Mouse (Mus musculus) left cerebral cortex, adult 18-20 months (tissue): ENCODE measurements at regions not wholly inside any gene's neighbourhood (a gene's known extent, or its start where the extent isn't known, plus 50 kb on each side); places are given as distances from the start of the nearest gene placed in this dataset.

ENCODE experiments used
- DNase-seq, 2 experiments: peaks; one replicate each; pipeline ENCODE4 v3.0.0; 2021 to 2022; ENCODE audit warnings: low spot score in 2 of 2, mixed read lengths in 1 of 2

DNA sequence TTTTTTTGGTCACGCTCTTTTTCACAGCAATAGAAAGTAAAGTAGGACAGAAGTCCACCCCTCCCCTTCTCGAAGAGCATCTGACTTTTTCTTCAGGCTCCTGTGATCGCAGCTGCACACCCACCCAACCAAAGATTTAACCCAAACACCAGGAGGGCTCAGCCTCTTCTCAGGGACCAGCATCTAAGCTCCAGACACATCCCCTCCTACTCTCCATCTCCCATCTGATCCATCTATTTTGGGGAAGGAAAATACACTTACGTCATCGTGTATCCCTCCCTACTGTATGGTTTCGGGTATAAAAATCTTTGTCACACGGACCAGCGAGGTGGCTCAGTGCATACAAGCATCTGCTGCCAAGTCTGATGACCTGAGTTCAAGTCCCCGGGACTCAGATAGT, 284.3 kb downstream of the 3100002H09Rik start:
- DNase-seq: no peak

DNA sequence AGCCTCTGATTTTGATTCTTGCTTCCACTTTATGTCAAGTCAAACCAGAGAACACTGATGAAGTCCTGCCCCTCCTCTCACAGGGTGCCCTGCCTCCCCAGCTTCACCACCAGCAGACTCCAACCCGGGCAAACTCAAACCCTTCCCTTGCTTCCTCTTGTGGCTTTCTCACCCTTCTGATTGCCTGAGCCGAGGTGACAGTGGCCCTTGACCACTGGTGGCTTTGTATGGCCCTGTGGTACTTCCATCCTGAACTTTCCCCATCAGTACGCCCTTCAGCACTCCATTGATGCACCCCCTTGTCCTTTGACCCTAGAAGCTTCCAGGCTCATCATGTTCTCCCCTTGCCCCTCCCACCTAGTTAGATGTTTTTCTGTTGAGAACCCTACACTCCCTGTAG, 287.0 kb downstream of the 3100002H09Rik start:
- DNase-seq: no peak

DNA sequence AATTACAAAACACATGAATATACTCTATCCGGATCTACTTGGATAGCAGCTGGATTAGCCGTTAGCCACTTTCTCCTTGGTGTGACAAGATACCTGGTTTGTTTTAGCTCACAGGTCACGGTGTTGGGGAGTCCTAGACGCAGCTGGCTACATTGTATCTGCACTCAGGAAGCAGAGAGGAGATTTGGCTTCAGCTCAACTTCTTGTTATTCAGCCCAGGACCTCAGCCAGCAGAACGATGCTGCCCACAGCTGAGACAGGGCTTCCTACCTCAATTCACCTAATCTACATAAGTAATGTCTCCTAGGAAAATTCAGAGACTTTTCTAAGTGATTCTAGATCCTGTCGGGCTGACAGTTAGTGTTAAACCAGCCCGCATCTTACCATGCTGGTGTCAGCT, 289.4 kb downstream of the 3100002H09Rik start:
- DNase-seq: no peak

DNA sequence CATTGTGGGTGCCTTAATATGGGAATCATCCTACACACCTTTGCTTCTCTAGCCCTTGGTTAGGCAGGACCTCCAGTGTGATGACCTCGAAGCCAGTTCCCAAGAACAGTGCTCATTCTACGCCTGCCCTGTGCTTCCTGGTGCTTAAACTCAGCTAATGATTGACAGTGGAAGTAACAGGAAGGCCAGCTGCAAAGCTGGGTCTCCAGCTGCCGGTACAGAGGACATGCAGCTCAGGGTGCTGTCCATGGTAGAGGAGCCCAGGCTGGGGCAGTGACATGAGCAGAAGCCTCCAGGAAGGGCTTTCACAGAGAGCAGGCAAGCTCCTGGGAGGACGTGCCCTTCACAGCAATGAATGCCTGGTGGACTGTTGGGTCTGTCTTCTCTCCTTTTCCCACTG, 293.6 kb downstream of the 3100002H09Rik start:
- no peak for DNase-seq

DNA sequence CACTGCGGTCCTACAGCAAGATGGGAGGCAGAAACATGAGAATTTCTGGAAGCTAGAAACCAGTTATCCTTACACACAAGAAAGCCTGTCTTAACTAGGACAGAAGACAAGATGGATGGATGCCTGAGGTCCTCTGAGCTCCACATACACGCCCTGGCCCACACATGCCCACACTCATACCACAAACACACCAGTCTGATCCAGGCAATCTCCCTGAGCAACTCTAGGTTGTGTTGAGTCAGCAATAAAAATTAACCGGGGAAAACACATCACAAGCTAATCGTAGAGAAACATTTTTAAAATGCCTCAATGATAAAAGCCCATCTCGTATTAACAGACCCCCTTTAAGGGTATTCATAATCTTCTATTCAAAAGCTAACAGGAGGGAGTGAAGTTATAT, 298.9 kb downstream of the 3100002H09Rik start:
- DNase-seq: no peak

DNA sequence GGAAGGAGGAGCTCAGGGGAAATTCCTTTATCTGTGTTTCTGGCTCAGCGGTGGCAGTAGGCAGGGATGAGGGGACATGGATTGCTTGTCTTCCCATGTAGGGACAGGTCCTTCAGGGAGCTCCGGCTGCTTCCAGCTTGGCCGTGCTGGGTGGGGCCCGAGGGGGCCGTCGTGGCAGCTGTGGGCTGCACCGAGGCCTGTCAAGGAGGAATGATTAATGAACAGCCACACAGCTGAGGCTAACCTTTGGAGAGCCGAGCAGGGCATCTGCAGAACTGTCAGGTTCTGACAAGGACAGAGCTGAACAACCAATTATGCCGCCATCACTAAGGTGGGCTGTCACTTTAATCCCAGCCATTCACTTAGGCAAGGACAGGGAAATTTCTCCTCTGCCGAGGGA, 300.0 kb downstream of the 3100002H09Rik start:
- no peak for DNase-seq

DNA sequence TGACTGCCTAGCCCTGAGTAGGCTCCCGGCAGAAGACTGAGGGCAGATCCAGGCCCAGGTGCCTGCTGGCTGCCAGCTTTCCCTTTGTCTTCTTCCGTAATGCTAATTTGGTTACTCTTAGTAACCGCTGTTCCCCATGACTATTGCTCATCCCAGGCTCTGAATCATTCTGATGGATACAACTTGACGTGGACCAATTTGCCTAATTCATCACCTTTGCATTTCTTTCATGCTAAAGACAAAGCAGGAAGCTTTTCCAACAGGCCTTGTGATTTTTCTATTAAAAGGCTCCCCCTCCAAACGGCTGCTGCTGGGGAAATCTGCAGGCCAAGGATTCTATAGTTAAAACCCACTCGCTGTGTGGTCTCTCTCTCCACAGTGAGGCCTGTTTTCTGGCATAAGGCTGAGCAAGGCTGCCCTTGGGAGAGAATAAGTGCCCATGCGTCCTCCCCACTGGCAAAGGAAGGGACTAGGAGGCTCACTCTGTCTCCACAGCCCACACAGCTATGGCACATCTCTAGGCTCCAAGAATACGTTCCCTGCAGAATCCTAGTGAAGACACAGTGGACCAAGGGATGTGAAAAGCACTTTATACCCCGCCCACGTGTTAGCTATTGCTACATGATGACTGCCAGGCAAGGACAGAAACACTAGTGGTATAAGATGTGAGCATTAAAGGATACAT, 304.6 kb downstream of the 3100002H09Rik start:
- DNase-seq: peak in 1 of 2 experiments; percentile 35

DNA sequence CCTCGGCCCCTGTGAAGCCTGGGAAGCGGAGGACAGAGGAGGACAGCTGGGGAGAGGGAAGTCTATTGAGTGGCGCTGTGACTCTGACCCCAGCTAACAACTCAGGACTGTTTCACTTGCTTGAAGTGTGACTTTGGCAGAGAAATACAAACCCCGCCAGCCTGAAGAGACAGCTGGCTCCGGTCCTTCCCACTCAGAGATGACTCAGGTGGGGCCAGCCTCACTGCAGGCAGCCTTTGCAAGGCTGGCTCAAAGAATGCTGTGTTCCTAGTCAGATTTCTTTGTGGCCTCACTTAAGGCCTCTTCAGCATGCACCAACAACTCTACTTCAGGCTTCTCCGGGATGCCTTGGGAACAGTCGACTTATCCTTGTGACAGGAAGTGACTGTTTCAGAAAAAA, 307.7 kb downstream of the 3100002H09Rik start:
- peak; percentile 61 to 73 for DNase-seq

DNA sequence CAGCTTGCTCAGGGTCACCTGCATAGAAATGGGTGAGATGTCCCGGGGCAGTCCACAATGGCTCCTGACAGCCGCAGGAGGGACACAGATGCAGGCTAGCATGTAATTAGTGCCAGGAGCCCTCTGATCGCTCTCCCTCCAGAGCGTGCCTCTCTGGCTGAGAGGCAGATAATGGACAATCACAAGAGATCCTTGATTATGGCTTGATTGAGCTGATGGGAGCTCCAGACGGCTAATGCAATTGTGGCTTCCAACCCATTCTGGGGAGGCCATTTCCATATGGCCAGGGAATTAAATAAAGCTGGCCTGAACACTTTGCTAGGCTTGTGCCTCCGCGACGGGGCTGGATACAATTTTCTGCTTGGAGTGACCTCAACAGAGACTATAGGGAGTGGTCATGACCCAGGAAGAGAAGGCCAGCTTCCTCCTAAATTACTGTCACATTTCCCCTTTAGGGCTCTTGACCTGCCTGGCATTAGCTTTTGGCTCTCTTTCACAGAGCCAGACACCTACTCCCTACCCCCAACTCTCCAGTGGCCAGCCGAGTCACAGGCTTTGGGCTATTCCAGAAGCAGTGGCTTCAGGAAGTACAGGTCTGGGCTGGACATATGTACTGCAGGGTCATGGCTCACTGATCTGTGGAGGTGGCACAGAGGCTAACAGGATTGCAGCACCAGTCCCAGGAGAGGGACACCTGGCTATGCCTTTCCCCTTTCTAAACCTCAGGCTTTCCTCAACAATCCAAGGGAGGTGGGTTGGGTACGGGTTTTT, 311.8 kb downstream of the 3100002H09Rik start:
- no peak for DNase-seq

DNA sequence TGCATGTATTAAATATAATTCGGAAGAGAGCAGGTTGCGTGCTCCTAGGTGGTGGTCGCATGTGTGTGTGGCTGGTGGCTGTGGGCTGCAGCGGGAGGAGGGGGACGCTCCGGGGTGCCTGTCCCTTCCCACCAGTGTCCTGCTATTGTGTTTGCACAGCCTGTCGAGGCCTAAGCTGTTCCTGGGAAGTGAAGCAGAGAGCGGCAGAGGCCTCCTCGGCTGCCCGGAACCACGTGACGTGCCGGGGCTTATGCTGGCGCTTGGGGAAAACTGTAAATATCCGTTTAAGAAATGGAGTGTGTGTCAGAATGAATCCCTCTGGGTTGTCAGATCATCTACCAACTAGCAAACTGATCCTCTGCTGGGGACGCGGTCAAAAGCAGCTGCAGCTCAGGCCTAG, 318.3 kb downstream of the 3100002H09Rik start:
- no peak for DNase-seq

DNA sequence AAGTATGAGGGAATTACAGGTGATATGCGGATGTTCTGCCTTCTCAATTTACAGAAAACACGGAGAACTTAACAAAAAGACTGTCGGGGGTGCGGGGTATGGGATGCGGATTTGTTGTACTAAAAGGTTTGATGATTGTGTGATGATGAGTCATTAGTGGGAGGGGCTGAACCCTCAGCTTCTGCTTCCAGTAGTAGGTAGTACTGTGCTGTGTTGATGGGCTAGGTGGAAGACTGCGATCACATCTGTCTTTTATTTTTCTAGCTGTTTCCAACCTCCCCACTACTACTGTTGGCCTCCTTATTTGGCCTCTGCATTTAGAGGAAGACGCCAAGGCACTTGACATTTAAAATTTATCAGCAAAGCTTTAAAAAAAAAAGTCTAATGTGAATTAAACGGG, 318.8 kb downstream of the 3100002H09Rik start:
- no peak for DNase-seq

DNA sequence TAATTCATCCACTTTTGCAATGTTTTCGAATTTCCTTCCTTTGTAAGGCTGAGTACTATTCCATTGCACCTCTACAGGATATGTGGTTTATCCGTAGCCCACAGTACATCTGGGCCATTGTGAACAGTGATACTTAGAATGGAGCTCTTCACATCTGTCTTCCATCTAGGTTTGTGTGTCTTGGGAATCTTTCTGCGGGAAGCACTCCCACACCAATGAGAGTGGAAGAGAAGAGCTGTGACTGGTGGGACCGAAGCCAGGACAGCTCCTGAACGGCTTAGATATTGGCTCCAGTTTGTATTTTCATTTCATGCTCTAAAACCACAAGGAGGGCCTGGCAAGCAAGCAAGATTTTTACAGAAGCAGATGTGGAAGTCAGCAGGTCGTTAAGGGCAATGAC, 323.1 kb downstream of the 3100002H09Rik start:
- no peak for DNase-seq

DNA sequence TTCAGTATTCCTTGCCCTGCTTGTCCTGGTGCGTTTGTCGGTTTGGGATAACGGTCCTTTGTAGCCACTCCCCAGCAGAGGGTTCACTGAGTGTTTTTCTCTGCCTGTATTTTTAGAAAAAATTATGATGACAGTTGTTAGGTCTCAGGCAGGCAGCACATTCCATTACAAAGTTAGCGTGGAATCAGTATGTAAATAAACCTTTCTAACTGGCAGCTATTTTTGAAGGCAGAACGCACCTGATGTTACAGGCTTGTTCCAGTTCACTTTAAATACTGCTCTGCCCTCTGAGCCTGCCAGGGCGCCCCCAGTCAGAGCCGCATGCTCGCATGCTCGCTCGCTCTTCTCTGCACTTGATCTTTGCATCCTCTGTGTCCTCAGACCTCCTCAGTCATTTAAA, 331.9 kb downstream of the 3100002H09Rik start:
- no peak for DNase-seq

DNA sequence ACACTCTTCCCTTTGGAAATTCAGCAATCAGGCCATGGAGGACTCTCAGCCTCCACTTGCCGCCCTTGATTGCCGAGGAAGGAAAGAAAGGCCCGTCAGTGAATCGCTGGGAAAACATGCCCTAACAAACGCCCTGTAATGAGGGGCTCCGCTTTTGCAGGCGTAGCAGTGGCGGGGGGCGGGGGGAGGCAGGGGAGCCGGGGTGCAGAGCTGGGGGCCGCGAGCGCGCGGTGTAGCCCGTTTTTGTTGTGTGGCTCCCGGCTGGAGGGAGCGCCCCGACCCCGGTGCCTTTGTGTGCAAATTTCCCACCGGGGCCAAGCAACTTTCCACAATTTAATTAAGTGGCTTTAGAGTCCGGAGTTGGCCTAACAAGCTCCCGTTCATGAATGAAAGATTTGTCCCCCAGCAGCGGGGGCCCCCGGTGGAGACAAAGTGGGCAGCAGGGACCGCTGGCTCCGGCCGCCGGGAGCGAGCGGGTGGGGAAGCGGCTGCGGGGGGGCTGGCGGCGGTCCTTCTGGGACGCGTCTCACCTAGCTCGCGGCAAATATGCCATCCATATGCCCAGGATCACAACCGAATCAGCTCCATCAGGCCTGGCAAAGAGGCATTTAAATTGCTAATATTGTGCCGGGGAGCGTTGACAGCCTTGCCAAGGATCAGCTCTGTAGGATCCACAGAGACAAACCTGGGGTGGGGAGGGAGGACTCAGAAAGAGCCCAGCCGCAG, 333.0 kb downstream of the 3100002H09Rik start:
- peak in 1 of 2 experiments; percentile 15 for DNase-seq

DNA sequence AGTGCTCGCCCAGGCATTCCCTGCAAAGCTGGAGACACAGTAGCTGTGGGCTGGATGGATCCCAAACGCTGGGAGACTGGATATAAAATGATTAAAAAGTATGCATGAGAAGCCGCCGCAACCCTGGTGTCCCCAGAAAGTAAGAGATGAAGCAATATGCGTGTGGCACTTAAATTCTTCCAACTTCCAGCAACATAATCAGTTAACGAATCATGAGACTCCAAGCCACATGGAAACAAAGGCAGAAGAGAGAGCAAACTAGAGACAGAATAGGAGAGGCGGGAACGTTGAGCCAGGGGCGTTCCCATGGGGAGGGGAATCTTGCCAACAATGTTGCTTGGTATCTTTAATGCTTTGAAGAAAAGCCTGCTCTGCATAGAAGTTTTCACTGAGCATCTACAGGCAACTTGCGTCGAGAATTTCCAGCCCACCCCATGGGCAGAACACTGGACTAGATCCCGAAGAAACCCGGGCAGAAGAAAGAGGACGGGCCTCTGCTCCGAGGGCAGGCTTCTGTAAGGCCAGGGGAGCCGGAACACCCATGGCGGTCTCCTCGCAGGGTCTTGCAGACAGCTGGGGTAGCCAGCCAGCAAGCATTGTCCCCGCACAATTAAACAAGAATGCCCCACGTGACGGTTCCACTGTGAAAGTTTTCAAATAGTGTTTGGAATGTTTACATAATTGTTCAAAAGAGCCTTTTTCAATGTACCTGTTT, 333.7 kb downstream of the 3100002H09Rik start:
- peak in 1 of 2 experiments; percentile 52 for DNase-seq

DNA sequence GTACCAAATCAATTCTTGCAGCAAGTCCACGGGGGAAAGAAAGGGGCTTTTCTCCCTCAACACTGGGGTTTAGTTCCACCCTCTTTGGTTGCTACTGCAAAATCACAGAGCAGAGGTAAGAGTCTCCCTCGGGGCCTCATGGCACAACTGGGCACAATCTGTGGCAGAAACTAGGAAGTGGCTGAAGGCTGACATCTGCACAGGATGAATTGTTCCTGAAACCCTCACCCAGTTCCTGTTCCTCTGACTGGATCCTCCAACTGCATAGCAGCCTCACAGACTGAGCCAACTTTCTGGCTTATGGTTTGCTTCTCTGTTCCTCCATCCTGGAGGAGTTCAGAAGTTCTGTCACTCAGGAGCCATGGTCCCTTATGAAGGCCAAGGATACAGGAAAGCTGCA, 338.6 kb downstream of the 3100002H09Rik start:
- no peak for DNase-seq

DNA sequence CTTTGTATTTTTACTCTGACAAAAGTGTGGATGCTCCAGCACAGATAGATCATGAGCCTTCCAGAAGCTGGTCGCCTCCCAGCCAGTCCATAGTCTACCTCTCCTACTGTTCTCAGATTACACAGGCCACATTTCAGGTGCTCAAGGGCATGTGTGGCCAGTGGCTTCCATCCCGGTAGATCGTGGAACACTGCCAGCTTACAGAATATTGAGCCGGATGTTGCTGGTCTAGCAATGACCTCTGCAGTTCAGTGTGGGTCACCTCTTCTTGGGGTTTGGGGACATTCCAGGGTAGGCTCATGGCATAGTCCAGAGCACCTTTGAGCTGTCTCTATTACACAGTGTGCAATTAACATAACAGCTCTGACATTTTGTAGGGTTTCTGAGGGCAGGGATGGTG, 342.2 kb downstream of the 3100002H09Rik start:
- no peak for DNase-seq

DNA sequence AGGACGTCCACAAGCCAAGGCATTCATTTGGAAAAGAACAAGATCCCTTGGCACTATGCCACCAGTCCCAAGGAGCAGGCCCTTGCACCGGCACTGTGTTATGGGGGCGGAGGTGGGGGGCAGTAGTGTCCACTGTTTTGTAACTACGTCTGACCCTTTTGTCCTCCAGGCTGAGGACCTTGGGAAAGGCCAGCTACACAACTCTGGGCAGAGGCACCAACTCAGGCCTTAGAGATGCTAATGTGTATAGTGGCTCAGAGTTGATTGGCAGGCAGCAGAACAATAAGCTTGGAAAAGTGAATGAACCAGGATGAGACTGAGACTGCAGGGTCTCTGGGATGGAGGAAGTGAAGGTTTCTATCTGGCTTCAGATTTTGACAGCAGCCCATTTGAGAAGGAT, 344.0 kb downstream of the 3100002H09Rik start:
- no peak for DNase-seq

DNA sequence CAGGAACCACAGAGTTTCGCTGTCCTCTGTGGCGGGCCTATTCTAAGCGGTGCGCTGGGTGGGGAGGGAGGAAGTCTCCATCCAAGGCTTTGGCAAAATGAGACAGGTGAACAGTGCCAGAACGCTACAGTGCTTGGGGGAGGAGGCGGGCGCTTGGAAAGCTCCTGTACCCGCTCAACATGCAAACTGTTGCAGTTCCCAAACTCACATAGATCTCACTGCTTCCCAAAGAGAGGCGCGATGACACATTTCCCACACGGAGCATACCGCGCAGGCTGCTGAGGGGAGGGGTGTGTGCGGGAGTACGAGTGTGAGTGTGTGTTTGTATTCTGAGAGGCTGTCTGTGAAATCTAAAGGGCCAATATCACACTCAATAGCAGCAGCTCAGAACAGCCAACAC, 345.1 kb downstream of the 3100002H09Rik start:
- peak; percentile 57 to 68 for DNase-seq

DNA sequence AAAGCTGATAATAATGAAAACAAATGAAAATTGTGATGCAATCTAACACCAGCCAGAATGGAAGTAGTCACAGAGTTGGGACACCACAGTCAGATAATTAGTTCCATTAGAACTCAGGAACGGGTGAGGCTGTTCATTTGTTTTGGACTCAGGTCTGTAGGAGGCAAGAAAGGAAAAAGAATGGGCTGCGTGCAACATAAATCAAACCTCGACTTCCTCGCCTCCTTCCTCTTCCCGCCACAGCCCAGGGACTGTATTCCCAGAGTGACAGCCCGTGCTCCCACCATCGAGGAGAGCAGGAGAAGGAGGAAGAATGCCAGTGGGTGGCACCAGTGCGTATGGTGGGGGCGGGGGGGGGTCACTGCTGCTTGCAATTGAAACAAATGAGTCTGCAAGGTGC, 339.2 kb upstream of the 4930535I16Rik start:
- no peak for DNase-seq

DNA sequence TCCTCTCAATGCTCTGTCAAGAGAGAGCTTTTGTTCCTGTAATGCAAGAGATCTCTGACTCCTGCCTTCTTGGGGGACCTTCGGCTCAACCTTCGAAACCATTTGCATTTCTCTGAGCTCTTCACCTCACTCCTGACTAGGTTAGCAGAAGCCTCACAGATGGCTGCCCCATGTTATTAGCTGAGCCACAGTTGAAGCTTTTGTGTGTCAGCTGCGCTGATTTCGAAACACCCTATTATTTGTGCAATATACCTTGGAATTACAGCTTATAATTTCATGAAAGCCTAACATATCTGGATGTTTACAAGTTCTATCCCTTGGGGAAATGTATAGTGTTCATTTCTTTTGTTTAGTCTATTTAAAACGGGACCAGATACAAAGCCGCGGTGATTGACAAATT, 338.7 kb upstream of the 4930535I16Rik start:
- DNase-seq: no peak

DNA sequence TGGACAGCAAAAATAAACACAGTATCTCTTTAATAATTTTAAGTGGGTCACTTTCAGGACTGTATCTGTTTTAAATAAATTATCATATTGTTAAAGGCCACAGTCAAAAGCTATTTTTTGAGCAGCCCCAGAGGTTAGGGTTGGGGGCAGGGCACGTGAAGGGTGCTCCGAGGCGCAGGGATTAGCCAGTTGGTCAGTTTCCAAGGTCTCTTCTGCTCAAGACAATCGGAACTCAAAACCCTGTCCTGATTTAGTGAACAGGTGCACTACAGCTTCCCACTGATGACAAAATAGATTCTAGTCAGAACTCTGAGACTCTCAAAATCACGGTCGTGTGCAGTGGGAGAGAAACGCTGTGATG, 337.3 kb upstream of the 4930535I16Rik start:
- no peak for DNase-seq
